Mouse (Mus musculus) cerebellum, adult 11 months (tissue): ENCODE measurements around the gene Nudt7.

Experiments used
- DNase-seq: peaks from one replicate; pipeline ENCODE4 v3.0.0; 2022

Nudt7 gene

GRCm38 (mm10) chr8:114133510-114134362 lies at the start of gene Nudt7:
Gene Nudt7 (plus strand): TSS chr8:114133557.
- DNase-seq = peak; percentile 82

- no peak for DNase-seq
These were observed 45.4 kb upstream of the Nudt7 start for GRCm38 (mm10) chr8:114087932-114088331.

GRCm38 (mm10) chr8:114090736-114091135 lies 42.6 kb upstream of the Nudt7 start:
- no peak for DNase-seq

- DNase-seq = no peak
These were observed 40.0 kb upstream of the Nudt7 start for GRCm38 (mm10) chr8:114093321-114093720.

- no peak for DNase-seq
These were observed 38.8 kb upstream of the Nudt7 start for GRCm38 (mm10) chr8:114094526-114094925.

GRCm38 (mm10) chr8:114100561-114101206 lies 32.7 kb upstream of the Nudt7 start:
- no peak for DNase-seq

GRCm38 (mm10) chr8:114103401-114103800 lies 30.0 kb upstream of the Nudt7 start:
- no peak for DNase-seq

GRCm38 (mm10) chr8:114105971-114106370 lies 27.4 kb upstream of the Nudt7 start:
- no peak for DNase-seq

- no peak for DNase-seq
These were observed 23.8 kb upstream of the Nudt7 start for GRCm38 (mm10) chr8:114109365-114110140.

- no peak for DNase-seq
These were observed 18.3 kb upstream of the Nudt7 start for GRCm38 (mm10) chr8:114115076-114115475.

GRCm38 (mm10) chr8:114116049-114116448 lies 17.3 kb upstream of the Nudt7 start:
- DNase-seq = no peak

- DNase-seq = no peak
These were observed 15.9 kb upstream of the Nudt7 start for GRCm38 (mm10) chr8:114117439-114117838.

GRCm38 (mm10) chr8:114121781-114122180 lies 11.6 kb upstream of the Nudt7 start:
- DNase-seq = no peak

- DNase-seq = no peak
These were observed 9.7 kb upstream of the Nudt7 start for GRCm38 (mm10) chr8:114123611-114124010.

GRCm38 (mm10) chr8:114124084-114124750 lies 9.1 kb upstream of the Nudt7 start:
- DNase-seq = no peak

GRCm38 (mm10) chr8:114130838-114131237 lies 2.5 kb upstream of the Nudt7 start:
- no peak for DNase-seq

GRCm38 (mm10) chr8:114131421-114131820 lies 1.9 kb upstream of the Nudt7 start:
- DNase-seq = no peak

GRCm38 (mm10) chr8:114133050-114133509 lies 277 bp upstream of the Nudt7 start:
- no peak for DNase-seq

GRCm38 (mm10) chr8:114136750-114137149 lies 3.4 kb downstream of the Nudt7 start:
- no peak for DNase-seq

GRCm38 (mm10) chr8:114137181-114137580 lies 3.8 kb downstream of the Nudt7 start:
- DNase-seq = no peak

GRCm38 (mm10) chr8:114140437-114140836 lies 7.1 kb downstream of the Nudt7 start:
- DNase-seq = no peak

GRCm38 (mm10) chr8:114142199-114142598 lies 8.8 kb downstream of the Nudt7 start:
- no peak for DNase-seq
